Mouse (Mus musculus): ENCODE measurements around the gene Tcam1.

Gene Tcam1

GRCm38 (mm10) chr11:106318406-106319366 lies 42.2 kb downstream of the Tcam1 start:
- DNase-seq (ENCODE audit: low spot score in 2 of 2) = no peak

GRCm38 (mm10) chr11:106324858-106325257 lies 48.4 kb downstream of the Tcam1 start:
- peak in 1 of 2 experiments; percentile 52 for DNase-seq (ENCODE audit: low spot score in 2 of 2)

- peak; percentile 48 to 74 for DNase-seq (ENCODE audit: low spot score in 2 of 2)
Measured at GRCm38 (mm10) chr11:106325566-106326206, 49.2 kb downstream of the Tcam1 start.

GRCm38 (mm10) chr11:106326475-106326874 lies 50.0 kb downstream of the Tcam1 start:
- DNase-seq (ENCODE audit: low spot score in 2 of 2) = no peak

- no peak for DNase-seq (ENCODE audit: low spot score in 2 of 2)
Measured at GRCm38 (mm10) chr11:106328521-106328920, 52.0 kb downstream of the Tcam1 start.

- no peak for DNase-seq (ENCODE audit: low spot score in 2 of 2)
Measured at GRCm38 (mm10) chr11:106329128-106329527, 52.7 kb downstream of the Tcam1 start.

GRCm38 (mm10) chr11:106329682-106330081 lies 53.2 kb downstream of the Tcam1 start:
- DNase-seq (ENCODE audit: low spot score in 2 of 2) = peak in 1 of 2 experiments; percentile 54

- DNase-seq (ENCODE audit: low spot score in 2 of 2) = no peak
Measured at GRCm38 (mm10) chr11:106332458-106332857, 56.0 kb downstream of the Tcam1 start.

- DNase-seq (ENCODE audit: low spot score in 2 of 2) = no peak
Measured at GRCm38 (mm10) chr11:106334066-106334465, 57.6 kb downstream of the Tcam1 start.

- no peak for DNase-seq (ENCODE audit: low spot score in 2 of 2)
Measured at GRCm38 (mm10) chr11:106338029-106338428, 61.6 kb downstream of the Tcam1 start.

All from spleen, postnatal 14 days (tissue).